Mouse (Mus musculus): ENCODE results near the gene Exoc4. TPM values are rescaled to one million over a fixed set of nuclear protein-coding genes. Genes with fewer than 3 reads are reported as not detected.

Exoc4 gene
- polyA plus RNA-seq, 1 experiment from 2014 or later: 36.1 TPM

DNA sequence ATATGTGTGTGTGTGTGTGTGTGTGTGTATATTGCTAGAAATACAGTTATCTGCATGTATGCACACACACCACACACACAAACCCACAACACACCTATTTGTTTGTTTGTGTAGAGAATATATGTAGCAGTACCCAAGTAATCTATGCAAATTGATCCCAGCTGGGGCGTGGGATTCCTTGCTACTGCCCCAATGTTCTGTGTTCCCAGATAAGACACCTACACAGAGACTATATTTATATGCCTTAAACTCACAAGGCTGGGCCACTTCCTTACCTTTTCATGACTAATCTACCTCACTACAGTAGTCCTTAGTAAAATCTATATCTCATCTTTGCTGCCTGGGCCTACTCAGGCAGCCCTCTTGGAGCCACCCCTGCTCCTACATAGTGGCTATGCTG lies 312.0 kb downstream of the Exoc4 start:
- Histone ChIP-seq H3K9ac (ENCODE audit: low read depth, low read length) (no peak overlapping the region), H3K9me3 (replicated peaks; ENCODE audit: control insufficient read depth, low read length) (no peaks in the 10 kb centered on the region), H3K36me3 (ENCODE audit: control insufficient read depth, insufficient read depth, low read length) (no peaks in the 10 kb centered on the region), H3K4me1 (ENCODE audit: control insufficient read depth, insufficient read depth, low read length) (no peaks in the 10 kb centered on the region), H3K4me3 (ENCODE audit: low read depth, low read length) (no peak overlapping the region), H3K4me2 (no peak overlapping the region), H3K27ac (ENCODE audit: low read depth, low read length) (no peak overlapping the region), H3K27me3 (ENCODE audit: control insufficient read depth, insufficient read depth, low read length) (no peaks in the 10 kb centered on the region)
- no peak for ATAC-seq (replicated peaks; ENCODE audit: insufficient number of reproducible peaks, low FRiP score, low TSS enrichment)
- WGBS (ENCODE audit: insufficient replicate concordance): 71% methylated on average over 1 of the region's 1 CpGs

DNA sequence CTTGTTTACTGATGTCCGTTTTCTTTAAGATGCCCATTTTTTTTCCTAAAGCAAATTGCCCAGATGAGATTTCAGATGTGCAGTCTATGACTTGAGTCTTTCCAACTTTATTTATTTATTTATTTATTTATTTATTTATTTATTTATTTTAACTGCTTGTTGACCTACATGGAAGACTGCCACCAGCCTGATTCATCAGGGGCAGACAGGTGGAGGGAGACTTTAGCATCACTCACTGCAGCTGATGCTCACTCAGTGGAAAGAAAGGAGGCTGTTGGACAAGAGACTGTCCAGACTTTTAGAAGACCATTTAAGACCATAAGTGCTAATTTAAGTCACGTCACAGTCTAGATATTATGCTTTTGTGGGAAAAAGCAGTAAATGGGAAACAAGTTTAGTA lies 313.0 kb downstream of the Exoc4 start:
- no peaks in the 10 kb centered on the region for H3K36me3 ChIP-seq (ENCODE audit: control insufficient read depth, insufficient read depth, low read length)
- ATAC-seq (replicated peaks; ENCODE audit: insufficient number of reproducible peaks, low FRiP score, low TSS enrichment): no peak
- H3K27ac ChIP-seq (ENCODE audit: low read depth, low read length): no peak overlapping the region
- H3K9ac ChIP-seq (ENCODE audit: low read depth, low read length): no peak overlapping the region
- H3K9me3 ChIP-seq (replicated peaks; ENCODE audit: control insufficient read depth, low read length): no peaks in the 10 kb centered on the region
- H3K27me3 ChIP-seq (ENCODE audit: control insufficient read depth, insufficient read depth, low read length): no peaks in the 10 kb centered on the region
- H3K4me1 ChIP-seq (ENCODE audit: control insufficient read depth, insufficient read depth, low read length): no peaks in the 10 kb centered on the region
- WGBS (ENCODE audit: insufficient replicate concordance): 85% methylated on average over 2 of the region's 2 CpGs
- no peak overlapping the region for H3K4me3 ChIP-seq (ENCODE audit: low read depth, low read length)
- H3K4me2 ChIP-seq: no peak overlapping the region

DNA sequence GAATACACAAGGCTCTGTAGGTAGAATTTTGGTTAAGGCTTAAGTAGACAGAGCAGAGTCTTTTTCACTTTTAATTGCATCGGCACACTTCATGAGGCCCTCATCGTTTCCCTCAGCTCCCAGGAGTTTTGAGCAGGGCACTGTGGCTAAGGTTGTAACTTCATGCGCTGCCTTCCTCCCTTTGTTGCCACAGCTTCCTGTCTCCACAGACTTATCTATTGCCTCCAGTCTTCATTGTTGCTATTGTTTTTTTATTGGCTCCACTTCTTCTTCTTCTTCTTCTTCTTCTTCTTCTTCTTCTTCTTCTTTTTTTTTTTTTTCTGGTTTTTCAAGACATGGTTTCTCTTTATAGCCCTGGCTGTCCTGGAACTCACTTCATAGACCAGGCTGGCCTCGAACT lies 327.1 kb downstream of the Exoc4 start:
- Histone ChIP-seq H3K4me2 (no peak overlapping the region), H3K4me1 (ENCODE audit: control insufficient read depth, insufficient read depth, low read length) (no peaks in the 10 kb centered on the region), H3K36me3 (ENCODE audit: control insufficient read depth, insufficient read depth, low read length) (no peaks in the 10 kb centered on the region), H3K9me3 (replicated peaks; ENCODE audit: control insufficient read depth, low read length) (no peaks in the 10 kb centered on the region), H3K27me3 (ENCODE audit: control insufficient read depth, insufficient read depth, low read length) (no peaks in the 10 kb centered on the region), H3K4me3 (ENCODE audit: low read depth, low read length) (no peak overlapping the region), H3K27ac (ENCODE audit: low read depth, low read length) (no peak overlapping the region), H3K9ac (ENCODE audit: low read depth, low read length) (no peak overlapping the region)
- no peak for ATAC-seq (replicated peaks; ENCODE audit: insufficient number of reproducible peaks, low FRiP score, low TSS enrichment)
- WGBS (ENCODE audit: insufficient replicate concordance): 67% methylated on average over 4 of the region's 4 CpGs

DNA sequence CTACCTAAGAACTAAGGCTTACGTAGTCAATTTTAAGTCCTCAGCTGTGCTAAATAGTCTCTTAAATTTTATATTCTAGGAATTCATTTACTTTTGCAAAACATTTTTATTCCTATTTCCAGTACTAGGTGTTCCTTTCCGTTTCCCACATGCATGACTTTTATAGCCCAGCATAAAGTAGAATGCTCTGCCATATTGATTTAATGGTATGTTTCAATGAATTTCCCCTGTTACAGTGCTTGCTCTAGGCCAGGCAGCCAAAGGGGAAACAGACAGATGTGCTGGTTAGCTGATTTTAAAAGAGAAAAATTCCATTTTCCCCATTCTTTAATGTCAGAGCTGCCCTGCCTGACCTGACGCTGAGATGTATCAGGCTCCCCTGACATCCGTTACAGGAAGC lies 359.6 kb downstream of the Exoc4 start:
- no peak for ATAC-seq (replicated peaks; ENCODE audit: insufficient number of reproducible peaks, low FRiP score, low TSS enrichment)
- Histone ChIP-seq H3K4me2 (no peak overlapping the region), H3K9ac (ENCODE audit: low read depth, low read length) (no peak overlapping the region), H3K4me1 (ENCODE audit: control insufficient read depth, insufficient read depth, low read length) (no peaks in the 10 kb centered on the region), H3K27ac (ENCODE audit: low read depth, low read length) (no peak overlapping the region), H3K36me3 (ENCODE audit: control insufficient read depth, insufficient read depth, low read length) (no peaks in the 10 kb centered on the region), H3K27me3 (ENCODE audit: control insufficient read depth, insufficient read depth, low read length) (no peaks in the 10 kb centered on the region), H3K9me3 (replicated peaks; ENCODE audit: control insufficient read depth, low read length) (no peaks in the 10 kb centered on the region), H3K4me3 (ENCODE audit: low read depth, low read length) (no peak overlapping the region)
- WGBS (ENCODE audit: insufficient replicate concordance): 81% methylated on average over 4 of the region's 4 CpGs

DNA sequence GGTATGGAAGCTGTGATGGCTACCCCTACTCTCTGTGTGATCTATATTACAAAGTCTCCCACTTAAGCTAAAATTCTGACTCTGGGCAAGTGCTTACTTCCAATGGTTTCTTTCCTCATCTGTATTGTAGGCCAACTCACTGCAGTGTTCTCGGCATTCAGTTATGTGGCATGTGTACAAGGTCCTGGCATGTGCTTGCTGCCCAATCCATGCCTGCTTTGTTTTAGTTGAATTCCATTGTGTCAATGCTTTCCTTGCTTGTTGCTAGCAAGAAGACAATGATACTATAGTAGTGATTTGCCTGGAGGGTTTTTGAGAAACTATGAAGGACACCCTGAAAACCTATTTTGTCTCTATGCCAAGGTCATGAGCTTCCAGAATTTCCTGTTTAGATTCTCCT lies 365.1 kb downstream of the Exoc4 start:
- Histone ChIP-seq H3K27me3 (ENCODE audit: control insufficient read depth, insufficient read depth, low read length) (no peaks in the 10 kb centered on the region), H3K4me2 (no peak overlapping the region), H3K9me3 (replicated peaks; ENCODE audit: control insufficient read depth, low read length) (no peaks in the 10 kb centered on the region), H3K27ac (ENCODE audit: low read depth, low read length) (no peak overlapping the region), H3K4me3 (ENCODE audit: low read depth, low read length) (no peak overlapping the region), H3K9ac (ENCODE audit: low read depth, low read length) (no peak overlapping the region), H3K36me3 (ENCODE audit: control insufficient read depth, insufficient read depth, low read length) (no peaks in the 10 kb centered on the region), H3K4me1 (ENCODE audit: control insufficient read depth, insufficient read depth, low read length) (no peaks in the 10 kb centered on the region)
- ATAC-seq (replicated peaks; ENCODE audit: insufficient number of reproducible peaks, low FRiP score, low TSS enrichment): no peak
- 67% methylated on average over 1 of the region's 1 CpGs for WGBS (ENCODE audit: insufficient replicate concordance)

DNA sequence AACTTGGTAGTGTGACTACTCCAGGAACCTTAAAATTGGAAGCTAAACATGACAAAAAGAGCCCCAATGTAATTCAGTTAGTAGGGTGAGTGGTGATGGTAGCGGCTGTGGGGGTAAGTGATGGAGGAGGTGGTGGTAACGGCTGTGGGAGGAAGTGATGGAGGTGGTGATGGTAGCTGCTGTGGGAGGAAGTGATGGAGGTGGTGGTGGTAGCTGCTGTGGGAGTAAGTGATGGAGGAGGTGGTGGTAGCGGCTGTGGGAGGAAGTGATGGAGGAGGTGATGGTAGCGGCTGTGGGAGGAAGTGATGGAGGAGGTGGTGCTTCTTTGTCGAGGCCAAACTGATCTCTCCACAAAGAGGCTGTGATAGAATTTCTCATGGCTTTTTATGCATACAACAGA lies 369.7 kb downstream of the Exoc4 start:
- Histone ChIP-seq H3K4me2 (no peak overlapping the region), H3K36me3 (ENCODE audit: control insufficient read depth, insufficient read depth, low read length) (no peaks in the 10 kb centered on the region), H3K9ac (ENCODE audit: low read depth, low read length) (no peak overlapping the region), H3K27me3 (ENCODE audit: control insufficient read depth, insufficient read depth, low read length) (no peaks in the 10 kb centered on the region), H3K4me3 (ENCODE audit: low read depth, low read length) (no peak overlapping the region), H3K9me3 (replicated peaks; ENCODE audit: control insufficient read depth, low read length) (no peaks in the 10 kb centered on the region), H3K27ac (ENCODE audit: low read depth, low read length) (no peak overlapping the region), H3K4me1 (ENCODE audit: control insufficient read depth, insufficient read depth, low read length) (no peaks in the 10 kb centered on the region)
- no peak for ATAC-seq (replicated peaks; ENCODE audit: insufficient number of reproducible peaks, low FRiP score, low TSS enrichment)
- WGBS (ENCODE audit: insufficient replicate concordance): 76% methylated on average over 5 of the region's 5 CpGs

DNA sequence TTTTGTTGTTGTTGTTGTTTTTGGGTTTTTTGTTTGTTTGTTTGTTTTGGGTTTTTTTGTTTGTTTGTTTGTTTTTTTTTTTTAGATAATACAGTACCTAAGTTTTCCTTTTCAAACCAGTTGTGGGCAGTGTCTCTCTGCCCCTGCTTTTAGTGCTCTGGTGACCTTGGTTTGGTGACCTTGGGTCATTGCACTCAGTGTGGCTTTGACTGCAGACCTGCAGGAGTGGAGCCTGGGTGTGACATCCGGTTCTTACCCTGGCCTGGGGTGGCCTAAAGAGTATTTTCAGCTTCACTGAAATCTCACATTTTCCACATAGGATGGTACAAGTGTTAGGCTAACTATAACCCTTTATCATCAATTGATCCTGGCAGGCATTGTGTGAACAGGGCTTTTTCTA lies 371.8 kb downstream of the Exoc4 start:
- no peaks in the 10 kb centered on the region for H3K27me3 ChIP-seq (ENCODE audit: control insufficient read depth, insufficient read depth, low read length)
- H3K9ac ChIP-seq (ENCODE audit: low read depth, low read length): no peak overlapping the region
- no peak overlapping the region for H3K4me2 ChIP-seq
- H3K36me3 ChIP-seq (ENCODE audit: control insufficient read depth, insufficient read depth, low read length): no peaks in the 10 kb centered on the region
- no peak for ATAC-seq (replicated peaks; ENCODE audit: insufficient number of reproducible peaks, low FRiP score, low TSS enrichment)
- no peaks in the 10 kb centered on the region for H3K9me3 ChIP-seq (replicated peaks; ENCODE audit: control insufficient read depth, low read length)
- whole genome bisulfite sequencing (ENCODE audit: insufficient replicate concordance): 47% methylated on average over 1 of the region's 1 CpGs
- H3K4me3 ChIP-seq (ENCODE audit: low read depth, low read length): no peak overlapping the region
- H3K4me1 ChIP-seq (ENCODE audit: control insufficient read depth, insufficient read depth, low read length): no peaks in the 10 kb centered on the region
- H3K27ac ChIP-seq (ENCODE audit: low read depth, low read length): no peak overlapping the region

DNA sequence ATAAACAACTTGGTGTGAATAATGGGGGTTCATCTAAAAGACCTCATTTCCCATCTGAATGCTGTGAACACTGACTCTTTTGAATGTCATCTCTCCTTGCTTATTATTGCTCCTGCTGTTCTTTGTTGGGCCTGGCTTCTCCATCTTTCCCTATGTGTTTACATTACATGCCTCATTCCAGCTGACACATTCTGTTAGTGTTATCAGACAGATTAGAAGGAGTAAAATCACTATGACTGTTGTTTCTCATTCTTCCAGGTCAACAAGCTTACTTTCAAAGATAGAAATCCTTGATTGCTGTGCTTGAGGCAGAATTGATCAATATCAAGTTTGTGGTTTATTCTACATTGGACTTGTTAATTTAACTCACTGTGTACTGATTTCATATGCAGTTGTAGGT lies 377.0 kb downstream of the Exoc4 start:
- H3K9me3 ChIP-seq (replicated peaks; ENCODE audit: control insufficient read depth, low read length): 0 out of 2 replicates have a peak, but pooled peaks cover 2% of the 10 kb centered on the region
- peaks cover 4% of the 10 kb centered on the region; the same call in 1 of the 2 replicates for H3K36me3 ChIP-seq (ENCODE audit: control insufficient read depth, insufficient read depth, low read length)
- no peak overlapping the region for H3K27ac ChIP-seq (ENCODE audit: low read depth, low read length)
- H3K9ac ChIP-seq (ENCODE audit: low read depth, low read length): no peak overlapping the region
- no peak for ATAC-seq (replicated peaks; ENCODE audit: insufficient number of reproducible peaks, low FRiP score, low TSS enrichment)
- H3K4me2 ChIP-seq: no peak overlapping the region
- H3K4me3 ChIP-seq (ENCODE audit: low read depth, low read length): no peak overlapping the region
- no peaks in the 10 kb centered on the region for H3K27me3 ChIP-seq (ENCODE audit: control insufficient read depth, insufficient read depth, low read length)
- no peaks in the 10 kb centered on the region for H3K4me1 ChIP-seq (ENCODE audit: control insufficient read depth, insufficient read depth, low read length)

DNA sequence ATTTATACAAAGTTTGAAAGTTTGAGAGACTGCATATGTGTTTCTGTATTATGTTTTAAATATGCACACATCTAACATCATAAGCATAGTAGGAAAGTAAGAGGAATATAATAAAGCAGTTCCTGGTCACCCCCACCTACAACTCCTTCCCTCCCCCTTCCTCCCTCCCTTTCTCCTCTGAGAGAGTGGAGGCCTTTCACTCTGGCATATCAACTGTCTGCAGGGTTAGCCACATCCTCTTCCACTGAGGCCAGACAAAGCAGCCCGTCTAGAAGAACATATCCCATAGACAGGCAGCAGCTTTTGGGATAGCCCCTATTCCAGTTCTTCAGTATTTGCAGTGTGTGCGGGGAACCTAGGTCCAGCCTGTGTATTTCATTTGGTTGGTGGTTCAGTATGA lies 382.2 kb downstream of the Exoc4 start:
- no peak overlapping the region for H3K27ac ChIP-seq (ENCODE audit: low read depth, low read length)
- no peak overlapping the region for H3K9ac ChIP-seq (ENCODE audit: low read depth, low read length)
- H3K4me3 ChIP-seq (ENCODE audit: low read depth, low read length): no peak overlapping the region
- no peaks in the 10 kb centered on the region for H3K4me1 ChIP-seq (ENCODE audit: control insufficient read depth, insufficient read depth, low read length)
- peaks cover 4% of the 10 kb centered on the region; the same call in 1 of the 2 replicates for H3K36me3 ChIP-seq (ENCODE audit: control insufficient read depth, insufficient read depth, low read length)
- no peak for ATAC-seq (replicated peaks; ENCODE audit: insufficient number of reproducible peaks, low FRiP score, low TSS enrichment)
- H3K9me3 ChIP-seq (replicated peaks; ENCODE audit: control insufficient read depth, low read length): 0 out of 2 replicates have a peak, but pooled peaks cover 2% of the 10 kb centered on the region
- no peaks in the 10 kb centered on the region for H3K27me3 ChIP-seq (ENCODE audit: control insufficient read depth, insufficient read depth, low read length)
- WGBS (ENCODE audit: insufficient replicate concordance): 95% methylated on average over 2 of the region's 2 CpGs
- H3K4me2 ChIP-seq: no peak overlapping the region
